Mouse (Mus musculus) adrenal gland, adult 10 weeks (tissue): ENCODE measurements around the gene Chmp5. TPM values are rescaled to one million over a fixed set of nuclear protein-coding genes. Genes with fewer than 3 reads are reported as not detected.

Experiments
- polyA plus RNA-seq: library from polyadenylated mRNA; stranded (reverse); fragments of 350-450 nt; fragmentation: Illumina TruSeq; extraction: RNeasy Lipid Tissue Mini Kit (QIAGEN cat#74804); gene quantifications from one replicate; pipeline ENCODE4 v1.2.3, GENCODE M21; 2014; ENCODE audit warnings: low read depth, low replicate concordance

Gene Chmp5
- 254 TPM for polyA plus RNA-seq

GRCm38 (mm10) chr4:40948160-40948708, at the start of gene Chmp5, which contains the start of gene Bag1:
Gene Chmp5 (plus strand): TSS chr4:40948407.
Gene Bag1 (minus strand): TSS chr4:40948294.

DNA sequence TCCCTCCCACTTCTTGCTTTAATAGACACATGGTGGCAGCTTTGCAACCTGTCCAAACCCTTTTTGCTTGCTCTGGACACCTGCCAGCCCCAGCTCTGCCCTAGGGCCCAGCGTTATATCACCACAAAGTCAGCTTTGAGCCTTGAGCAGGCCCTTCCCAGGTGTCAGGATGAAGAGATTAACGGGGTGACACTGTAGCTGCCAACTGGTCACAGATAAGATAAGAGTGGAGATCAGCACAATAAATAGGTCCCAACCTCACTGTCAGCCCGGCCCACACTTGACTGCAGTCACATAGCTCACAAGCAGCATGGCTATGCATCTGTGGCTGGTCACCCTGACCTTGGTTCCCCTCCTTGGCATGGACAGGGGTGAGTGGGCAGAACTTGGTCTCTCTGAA, 28.4 kb upstream of the Chmp5 start, which contains the start of gene Spink4:
TSS of gene Spink4 (plus strand) at position 268 of the 400 bp plus-strand sequence.

DNA sequence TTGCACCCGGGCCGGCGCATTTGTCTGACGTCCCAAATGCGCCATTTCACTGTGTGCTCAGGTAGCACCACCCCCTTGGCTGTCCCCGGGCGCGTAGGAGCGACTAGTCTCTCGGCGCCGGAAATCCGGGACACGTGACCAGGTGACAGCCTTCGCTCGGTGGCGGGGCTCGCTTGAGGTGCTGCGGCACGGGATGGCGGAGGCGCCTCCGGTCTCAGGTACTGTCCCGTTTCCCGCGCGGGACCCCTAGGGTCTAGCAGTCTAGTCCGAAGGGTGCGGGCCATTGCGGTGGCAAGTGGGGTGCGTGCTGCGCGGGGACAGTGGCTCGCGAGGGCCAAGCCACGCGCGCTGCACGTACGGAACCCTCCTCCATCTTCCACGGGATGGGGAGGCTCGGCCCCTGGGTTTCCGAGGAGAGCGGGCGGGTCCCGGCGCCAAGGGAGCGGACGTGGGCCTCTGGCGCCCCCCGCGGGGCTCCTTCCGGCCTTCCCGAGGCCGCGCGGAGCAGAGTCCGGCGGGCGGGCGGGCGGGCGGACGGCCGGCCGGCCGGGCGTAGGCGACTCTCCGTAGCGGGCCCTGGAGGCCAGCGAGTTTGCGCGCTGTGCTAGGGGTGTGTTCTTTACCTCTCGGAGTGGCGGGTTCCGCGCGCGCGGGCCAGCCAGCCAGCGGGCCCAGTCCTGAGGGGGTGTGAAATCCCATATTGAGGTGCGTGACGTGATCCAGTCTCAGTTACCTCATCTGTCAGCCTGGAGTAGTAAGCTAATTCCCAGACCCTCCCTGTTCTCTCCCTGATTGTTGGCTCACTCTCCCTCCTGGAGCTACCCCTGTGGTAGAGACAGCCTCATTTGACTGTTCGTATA, 22.9 kb downstream of the Chmp5 start, which contains the start of gene Nfx1:
TSS of gene Nfx1 (plus strand) at position 65 of the 860 bp plus-strand sequence.

Other genes with a start within 250 kb of the Chmp5 start
- gene Aptx, start 245.2 kb upstream of the Chmp5 start, polyA plus RNA-seq, result 6.6 TPM
- gene Dnaja1, start 226.3 kb upstream of the Chmp5 start, polyA plus RNA-seq, result 1,503 TPM
- gene Smu1, start 190.5 kb upstream of the Chmp5 start, polyA plus RNA-seq, result 175 TPM
- gene B4galt1, start 94.4 kb upstream of the Chmp5 start, polyA plus RNA-seq, result 85.7 TPM
- gene Spink4, start 28.4 kb upstream of the Chmp5 start, polyA plus RNA-seq, result not detected
- gene Bag1, start 113 bp upstream of the Chmp5 start, polyA plus RNA-seq, result 638 TPM
- 115 TPM for gene Nfx1, start 22.5 kb downstream of the Chmp5 start, polyA plus RNA-seq
- 10.9 TPM for gene Aqp7, start 99.7 kb downstream of the Chmp5 start, polyA plus RNA-seq
- gene Aqp3, start 149.8 kb downstream of the Chmp5 start, polyA plus RNA-seq, result not detected
- gene Nol6, start 176.0 kb downstream of the Chmp5 start, polyA plus RNA-seq, result 4.3 TPM
- 187 TPM for gene Ube2r2, start 187.3 kb downstream of the Chmp5 start, polyA plus RNA-seq